Mouse (Mus musculus) MEL (cell line): ENCODE data around the gene Ciao2a. TPM values are rescaled to one million over a fixed set of nuclear protein-coding genes. Genes with fewer than 3 reads are reported as not detected.

Source experiments
- DNase-seq: peaks from one replicate; pipeline ENCODE4 v3.0.0; 2011; ENCODE audit warnings: low read depth, low spot score
- H3K27ac ChIP-seq: 2 replicates; pipeline ENCODE4 v1.5.1; 2012; ENCODE audit warnings: low read depth, mild to moderate bottlenecking, control low read depth, low read length, moderate library complexity; ENCODE audit not compliant: control insufficient read depth
- H3K27me3 ChIP-seq, 2 experiments: fragments of 150-350 bp in 1 of 2; sonication (generic) in 1 of 2; 2 replicates each; pipeline ENCODE4 v1.6.1; 2012; ENCODE audit warnings: low read length in 2 of 2, mild to moderate bottlenecking in 2 of 2, improper control_type of control experiment in 1 of 2, moderate library complexity in 1 of 2; ENCODE audit not compliant: insufficient read depth in 2 of 2, control insufficient read depth in 1 of 2
- H3K36me3 ChIP-seq, 2 experiments: 2 replicates each; pipeline ENCODE4 v1.6.1; 2012 to 2014; ENCODE audit warnings: low read length in 2 of 2, improper control_type of control experiment in 1 of 2, inconsistent platforms in 1 of 2, mild to moderate bottlenecking in 1 of 2; ENCODE audit not compliant: insufficient read depth in 2 of 2, control insufficient read depth in 1 of 2
- H3K4me1 ChIP-seq, 2 experiments: fragments of 150-350 bp in 1 of 2; sonication (generic) in 1 of 2; 2 replicates each; pipeline ENCODE4 v1.6.1; 2012; ENCODE audit warnings: low read length in 2 of 2, improper control_type of control experiment in 1 of 2, mild to moderate bottlenecking in 1 of 2; ENCODE audit not compliant: insufficient read depth in 2 of 2, control insufficient read depth in 1 of 2
- H3K4me3 ChIP-seq, 2 experiments: fragments of 150-350 bp in 1 of 2; sonication (generic) in 1 of 2; 2 replicates each; pipeline ENCODE4 v1.5.1; 2012; ENCODE audit warnings: low read depth in 2 of 2, low read length in 2 of 2, mild to moderate bottlenecking in 2 of 2, moderate library complexity in 2 of 2, control low read depth in 1 of 2, improper control_type of control experiment in 1 of 2; ENCODE audit not compliant: control insufficient read depth in 1 of 2, insufficient read depth in 1 of 2
- H3K79me2 ChIP-seq: 2 replicates; pipeline ENCODE4 v1.6.1; 2012; ENCODE audit warnings: mild to moderate bottlenecking, low read length, moderate library complexity; ENCODE audit not compliant: control insufficient read depth, poor library complexity, insufficient read depth
- H3K9ac ChIP-seq: 2 replicates; pipeline ENCODE4 v1.6.1; 2012; ENCODE audit warnings: low read depth, mild to moderate bottlenecking, control low read depth, low read length, moderate library complexity; ENCODE audit not compliant: control insufficient read depth, poor library complexity, severe bottlenecking
- H3K9me3 ChIP-seq: fragments of 150-350 bp; sonication (generic); replicated peaks from 2 replicates; pipeline ENCODE4 v1.6.1; 2012; ENCODE audit warnings: mild to moderate bottlenecking, low read length, improper control_type of control experiment, moderate library complexity; ENCODE audit not compliant: insufficient read depth
- BHLHE40 ChIP-seq: IDR thresholded peaks from 2 replicates; pipeline ENCODE4 v1.6.1; 2012; ENCODE audit warnings: low read depth, mild to moderate bottlenecking, inconsistent platforms, low read length, improper control_type of control experiment, borderline replicate concordance
- CHD2 ChIP-seq: IDR thresholded peaks from 2 replicates; pipeline ENCODE4 v1.6.1; 2011; ENCODE audit warnings: low read length, improper control_type of control experiment
- E2F4 ChIP-seq: IDR thresholded peaks from 2 replicates; pipeline ENCODE4 v1.6.1; 2011; ENCODE audit warnings: low read depth, low read length, improper control_type of control experiment, borderline replicate concordance
- EP300 ChIP-seq, 2 experiments: IDR thresholded peaks; 2 replicates each; pipeline ENCODE4 v1.6.1; 2011; ENCODE audit warnings: improper control_type of control experiment in 2 of 2, low read length in 2 of 2, low read depth in 1 of 2, mild to moderate bottlenecking in 1 of 2
- GABPA ChIP-seq: IDR thresholded peaks from 2 replicates; pipeline ENCODE4 v1.6.1; 2012; ENCODE audit warnings: low read depth, mild to moderate bottlenecking, inconsistent platforms, low read length, improper control_type of control experiment, moderate library complexity
- HCFC1 ChIP-seq: IDR thresholded peaks from 2 replicates; pipeline ENCODE4 v1.6.1; 2012; ENCODE audit warnings: low read depth, mild to moderate bottlenecking, inconsistent platforms, low read length, improper control_type of control experiment, moderate library complexity
- MAFK ChIP-seq: IDR thresholded peaks from 2 replicates; pipeline ENCODE4 v1.6.1; 2011; ENCODE audit warnings: low read depth, mild to moderate bottlenecking, low read length, improper control_type of control experiment, borderline replicate concordance
- MAZ ChIP-seq: IDR thresholded peaks from 2 replicates; pipeline ENCODE4 v1.6.1; 2012; ENCODE audit warnings: low read depth, mild to moderate bottlenecking, inconsistent platforms, low read length, improper control_type of control experiment
- POLR2AphosphoS2 ChIP-seq: IDR thresholded peaks from 2 replicates; pipeline ENCODE4 v1.6.1; 2011; ENCODE audit warnings: low read length, improper control_type of control experiment
- POLR2AphosphoS5 ChIP-seq: IDR thresholded peaks from 2 replicates; pipeline ENCODE4 v1.6.1; 2012; ENCODE audit warnings: low read depth, borderline replicate concordance, mild to moderate bottlenecking, inconsistent platforms, low read length, moderate library complexity, mixed read lengths
- RAD21 ChIP-seq: IDR thresholded peaks from 2 replicates; pipeline ENCODE4 v1.6.1; 2011; ENCODE audit warnings: mild to moderate bottlenecking, low read depth, low read length, improper control_type of control experiment
- RCOR1 ChIP-seq: IDR thresholded peaks from 2 replicates; pipeline ENCODE4 v1.6.1; 2012; ENCODE audit warnings: low read depth, mild to moderate bottlenecking, inconsistent platforms, low read length, improper control_type of control experiment
- SMC3 ChIP-seq: IDR thresholded peaks from 2 replicates; pipeline ENCODE4 v1.6.1; 2011; ENCODE audit warnings: low read depth, low read length, improper control_type of control experiment
- UBTF ChIP-seq: IDR thresholded peaks from 2 replicates; pipeline ENCODE4 v1.6.1; 2012; ENCODE audit warnings: low read depth, mild to moderate bottlenecking, inconsistent platforms, low read length, improper control_type of control experiment, moderate library complexity, borderline replicate concordance; ENCODE audit not compliant: insufficient read depth
- USF1 ChIP-seq: IDR thresholded peaks from 2 replicates; pipeline ENCODE4 v1.6.1; 2014; ENCODE audit warnings: low read depth, mild to moderate bottlenecking, inconsistent platforms, low read length, improper control_type of control experiment, moderate library complexity
- ZMIZ1 ChIP-seq: IDR thresholded peaks from 2 replicates; pipeline ENCODE4 v1.6.1; 2012; ENCODE audit warnings: low read depth, mild to moderate bottlenecking, inconsistent platforms, low read length, improper control_type of control experiment, moderate library complexity
- polyA plus RNA-seq, 2 experiments: library from polyadenylated mRNA; stranded (reverse) in 1 of 2; unstranded in 1 of 2; fragments of >175 nt in 1 of 2; fragments of >200 nt in 1 of 2; gene quantifications; 2 replicates each; pipeline versions ENCODE4 v1.2.1 to v1.2.4; 2012; ENCODE audit warnings: low replicate concordance in 2 of 2, low read depth in 1 of 2; ENCODE audit not compliant: insufficient read length in 2 of 2, insufficient read depth in 1 of 2, missing spikeins in 1 of 2
- total RNA-seq: library from RNA; depleted of rRNA; stranded (reverse); fragments of 300-350 nt; gene quantifications from 2 replicates; pipeline ENCODE4 v1.2.3, GENCODE M21; 2012

The Ciao2a gene
- total and polyA plus RNA-seq, 3 experiments, result 88.1 to 121 TPM; not detected in 1

DNA sequence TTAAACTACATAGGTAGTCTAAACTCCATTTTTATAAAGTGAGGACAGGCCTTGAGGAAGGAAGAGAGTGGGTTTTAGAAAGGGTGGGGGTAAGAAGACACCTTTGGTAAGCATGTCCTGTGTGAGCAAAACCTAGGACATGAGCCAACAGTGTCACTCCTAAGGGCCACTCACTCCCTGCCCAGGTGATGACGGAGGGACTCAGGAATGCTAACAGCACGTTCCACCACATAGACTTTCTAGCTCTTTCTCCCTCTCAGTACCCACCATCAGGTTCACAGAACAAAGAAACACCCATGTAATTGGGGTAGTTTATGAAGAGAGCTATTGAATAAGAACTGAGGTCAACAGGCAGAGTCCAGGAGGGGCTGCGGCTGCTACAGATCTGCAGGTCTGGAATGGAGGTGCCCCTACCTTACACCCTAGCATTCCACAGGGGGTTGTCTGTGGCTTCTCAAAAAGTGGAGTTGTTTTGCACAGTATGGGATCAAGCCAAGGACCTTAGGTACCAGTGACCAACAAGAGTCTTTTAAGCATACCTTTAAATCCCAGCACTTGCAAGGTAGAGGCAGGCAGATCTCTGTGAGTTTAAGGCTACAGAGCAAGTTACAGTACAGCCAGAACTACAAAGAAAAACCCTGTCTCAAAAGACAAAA, 45.5 kb upstream of the Ciao2a start:
- Histone ChIP-seq H3K9ac (no peak overlapping the region), H3K79me2 (no peaks in the 10 kb centered on the region), H3K9me3 (no peaks in the 10 kb centered on the region), H3K27ac (no peak overlapping the region), H3K36me3 (no peaks in the 10 kb centered on the region), H3K27me3 (no peaks in the 10 kb centered on the region; a peak in 1 of 4 replicates), H3K4me1 (no peaks in the 10 kb centered on the region), H3K4me3 (no peak overlapping the region)
- DNase-seq, result no peak
- TF ChIP-seq POLR2AphosphoS2 (no peak), RCOR1 (no peak), E2F4 (no peak), SMC3 (no peak), MAZ (no peak), RAD21 (no peak)

- DNase-seq, result no peak
- Histone ChIP-seq H3K36me3 (no peaks in the 10 kb centered on the region), H3K9ac (no peak overlapping the region), H3K4me1 (no peaks in the 10 kb centered on the region), H3K9me3 (no peaks in the 10 kb centered on the region), H3K79me2 (no peaks in the 10 kb centered on the region), H3K4me3 (no peak overlapping the region), H3K27ac (no peak overlapping the region), H3K27me3 (no peaks in the 10 kb centered on the region; a peak in 1 of 4 replicates)
- no peak for TF ChIP-seq GABPA
- TF ChIP-seq UBTF, result no peak
- no peak for TF ChIP-seq HCFC1
- no peak for TF ChIP-seq CHD2
- TF ChIP-seq USF1, result no peak
- TF ChIP-seq BHLHE40, result no peak
- no peak for TF ChIP-seq RAD21
Measured at GRCm38 (mm10) chr9:66081999-66082398, 44.4 kb upstream of the Ciao2a start.

- Histone ChIP-seq H3K9me3 (no peaks in the 10 kb centered on the region), H3K9ac (no peak overlapping the region), H3K27me3 (no peaks in the 10 kb centered on the region; a peak in 1 of 4 replicates), H3K4me3 (no peak overlapping the region), H3K27ac (no peak overlapping the region), H3K36me3 (no peaks in the 10 kb centered on the region), H3K4me1 (no peaks in the 10 kb centered on the region), H3K79me2 (no peaks in the 10 kb centered on the region)
- TF ChIP-seq ZMIZ1 (no peak), POLR2AphosphoS2 (no peak), POLR2AphosphoS5 (no peak), MAFK (no peak), EP300 (IDR thresholded peaks at IDR 0.05; ENCODE audit: low read depth in 1 of 2, low read length in 2 of 2) (no peak), BHLHE40 (no peak)
- DNase-seq, result no peak
Measured at GRCm38 (mm10) chr9:66084171-66084570, 42.2 kb upstream of the Ciao2a start.
